Mouse (Mus musculus): ENCODE results near the gene Cdipt.

Gene Cdipt

GRCm38 (mm10) chr7:126975950-126976866 is 494 bp downstream of the Cdipt start, which contains the start of gene Cdiptos:
TSS of gene Cdiptos (minus strand) at chr7:126976098.
- peak; percentile 91 for DNase-seq (ENCODE audit: low spot score)

DNA sequence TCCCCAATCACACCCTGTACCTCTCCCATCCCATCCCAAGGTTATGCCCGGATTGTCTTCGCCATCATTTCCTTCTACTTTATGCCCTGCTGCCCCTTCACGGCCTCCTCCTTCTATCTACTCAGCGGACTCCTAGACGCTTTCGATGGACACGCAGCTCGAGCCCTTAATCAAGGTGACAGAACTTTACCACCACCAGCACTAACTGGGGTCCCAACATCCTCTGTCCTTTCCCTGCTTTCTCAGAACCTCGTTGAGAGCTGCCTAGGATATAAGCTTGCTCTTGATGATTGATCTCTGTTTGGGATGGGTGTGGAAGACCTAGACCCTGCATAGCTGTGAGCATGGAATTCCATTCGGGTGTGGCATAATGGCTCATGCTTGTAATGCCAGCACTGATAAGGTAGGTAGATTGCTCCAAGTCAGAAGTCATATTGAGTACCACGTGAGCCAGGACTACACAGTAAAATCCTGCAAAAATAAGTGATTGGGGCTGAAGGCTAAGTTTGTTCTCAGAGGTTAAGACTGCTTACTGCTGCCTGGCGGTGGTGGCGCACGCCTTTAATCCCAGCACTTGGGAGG is 1.3 kb downstream of the Cdipt start:
- no peak for DNase-seq (ENCODE audit: low spot score)

- DNase-seq (ENCODE audit: low spot score) = no peak
These were observed 3.1 kb downstream of the Cdipt start for GRCm38 (mm10) chr7:126978841-126979240.

- DNase-seq (ENCODE audit: low spot score) = no peak
These were observed 5.9 kb downstream of the Cdipt start for GRCm38 (mm10) chr7:126981601-126982000.

DNA sequence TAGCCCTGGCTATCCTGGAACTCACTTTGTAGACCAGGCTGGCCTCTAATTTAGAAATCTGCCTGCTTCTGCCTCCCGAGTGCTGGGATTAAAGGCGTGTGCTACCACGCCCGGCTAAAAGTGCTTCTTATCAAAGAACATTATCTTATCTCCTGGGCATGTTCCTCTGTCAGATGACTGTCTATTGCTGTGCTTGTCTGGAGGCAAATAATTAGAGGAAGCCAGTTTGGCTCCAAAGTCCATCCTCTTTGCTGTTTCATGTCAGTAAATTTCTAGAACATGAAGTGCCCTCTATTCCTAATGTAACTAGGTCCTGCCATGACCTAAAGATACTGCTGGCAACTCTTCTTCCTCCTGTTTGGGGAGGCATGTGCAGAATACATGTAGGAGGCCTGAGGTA is 6.3 kb downstream of the Cdipt start:
- DNase-seq (ENCODE audit: low spot score) = no peak

GRCm38 (mm10) chr7:126983113-126983512 is 7.4 kb downstream of the Cdipt start:
- DNase-seq (ENCODE audit: low spot score) = no peak

DNA sequence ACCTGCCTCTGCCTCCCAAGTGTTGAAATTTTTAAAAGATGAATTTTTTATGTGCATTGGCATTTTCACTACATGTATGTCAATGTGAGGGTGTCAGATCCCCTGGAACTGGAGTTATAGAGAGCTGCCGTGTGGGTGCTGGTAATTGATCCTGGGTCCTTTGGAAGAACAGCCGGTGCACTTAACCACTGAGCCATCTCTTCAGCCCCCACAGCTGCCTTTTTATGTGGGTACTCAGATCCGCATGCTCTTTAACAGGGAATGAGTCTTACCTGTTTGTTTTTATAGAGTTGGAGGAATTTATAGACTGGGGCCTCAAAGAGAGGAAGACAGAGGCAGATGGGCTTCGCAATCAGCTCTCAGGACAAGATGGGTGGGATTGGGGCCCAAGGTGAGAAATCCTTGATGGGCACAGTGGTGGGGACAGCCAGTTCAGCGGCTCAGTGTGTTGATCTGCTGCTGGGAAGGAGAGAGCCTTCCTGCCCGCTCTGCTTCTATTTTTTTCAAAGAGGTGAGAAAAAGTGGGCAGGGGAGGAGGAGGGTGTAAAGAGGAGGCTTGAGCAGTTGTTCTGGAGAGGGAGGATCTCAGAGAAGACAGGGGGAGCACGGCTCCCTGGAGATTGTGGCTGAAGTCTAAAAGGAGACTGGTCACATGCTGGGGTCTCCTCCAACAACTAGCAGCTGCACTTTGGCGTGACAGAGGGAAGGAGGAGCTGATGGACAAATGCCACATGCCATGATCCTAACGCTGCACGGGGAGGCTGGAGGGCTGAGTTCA is 9.1 kb downstream of the Cdipt start:
- DNase-seq (ENCODE audit: low spot score) = no peak

DNA sequence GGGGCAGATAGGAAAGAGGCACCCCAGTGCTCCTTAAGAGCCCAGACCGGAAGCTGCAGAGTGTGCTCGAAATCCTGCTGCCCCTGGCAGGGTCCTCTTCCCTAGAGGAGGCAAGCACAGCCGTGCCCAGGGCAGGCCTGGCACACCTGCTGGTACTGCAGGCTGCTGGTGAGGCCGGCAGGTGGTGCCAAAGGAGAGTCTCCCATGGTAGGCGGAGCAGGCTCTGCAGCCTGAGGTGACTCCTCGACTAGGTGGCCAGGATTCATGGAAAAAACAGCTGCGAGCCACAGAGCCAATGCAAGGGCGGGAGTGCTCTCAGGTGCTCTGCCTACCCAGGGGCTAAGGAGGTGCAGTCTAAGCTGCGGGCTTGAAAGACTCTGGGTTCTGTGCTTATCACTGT is 10.6 kb downstream of the Cdipt start:
- DNase-seq (ENCODE audit: low spot score) = no peak

- no peak for DNase-seq (ENCODE audit: low spot score)
These were observed 13.1 kb downstream of the Cdipt start for GRCm38 (mm10) chr7:126988816-126989215.

DNA sequence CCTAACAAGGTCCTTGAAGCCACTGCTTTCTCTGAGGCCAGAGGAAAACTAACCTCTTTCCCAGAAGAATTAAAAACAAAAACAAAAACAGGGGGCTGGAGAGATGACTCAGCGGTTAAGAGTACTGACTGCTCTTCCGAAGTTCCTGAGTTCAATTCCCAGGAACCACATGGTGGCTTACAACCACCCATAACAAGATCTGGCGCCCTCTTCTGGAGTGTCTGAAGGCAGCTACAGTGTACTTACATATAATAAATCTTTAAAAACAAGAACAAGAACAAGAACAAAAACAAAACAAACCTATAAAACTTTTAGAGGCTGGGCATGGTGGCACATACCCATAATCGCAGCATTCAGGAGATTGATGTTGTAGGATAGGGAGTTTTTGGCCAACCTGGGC is 20.7 kb downstream of the Cdipt start:
- no peak for DNase-seq (ENCODE audit: low spot score)

GRCm38 (mm10) chr7:126999568-126999967 is 23.9 kb downstream of the Cdipt start:
- DNase-seq (ENCODE audit: low spot score) = no peak

- no peak for DNase-seq (ENCODE audit: low spot score)
These were observed 27.9 kb downstream of the Cdipt start for GRCm38 (mm10) chr7:127003620-127004019.

GRCm38 (mm10) chr7:127004122-127004875 is 28.6 kb downstream of the Cdipt start:
- no peak for DNase-seq (ENCODE audit: low spot score)

DNA sequence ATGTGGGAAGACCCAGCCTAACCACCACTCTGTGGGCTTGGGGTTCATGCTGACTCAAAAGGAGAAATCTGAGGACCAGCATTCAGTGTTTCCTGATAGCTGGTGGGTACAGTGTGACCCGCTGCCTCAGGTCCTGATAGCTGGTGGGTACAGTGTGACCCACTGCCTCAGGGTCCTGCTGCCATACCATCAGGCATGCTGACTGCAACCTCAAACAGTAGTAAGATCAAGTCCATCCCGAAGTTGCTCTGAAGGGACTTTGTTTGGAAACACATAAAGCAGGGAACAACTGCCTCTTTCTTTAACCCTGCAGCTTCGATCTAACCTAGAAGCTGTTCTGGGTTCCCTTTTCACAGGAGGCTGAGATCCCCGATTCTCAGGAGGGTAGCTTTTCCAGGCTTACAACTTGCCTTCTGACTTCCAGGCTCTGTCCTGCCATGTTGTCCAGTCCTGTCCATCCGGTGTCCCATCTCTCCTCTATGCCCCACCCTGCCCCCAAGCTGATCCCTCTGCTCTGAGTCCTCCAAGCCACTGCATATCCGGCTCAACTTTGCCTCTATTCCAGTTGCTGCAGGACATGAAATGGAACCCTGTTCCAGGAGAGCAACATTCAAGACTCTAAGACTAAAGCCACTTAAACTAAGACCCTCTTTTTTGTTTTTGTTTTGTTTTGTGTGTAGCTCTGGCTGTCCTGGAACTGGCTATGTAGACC is 31.8 kb downstream of the Cdipt start:
- DNase-seq (ENCODE audit: low spot score) = no peak

GRCm38 (mm10) chr7:127008239-127009019 is 32.7 kb downstream of the Cdipt start:
- DNase-seq (ENCODE audit: low spot score) = peak; percentile 64

GRCm38 (mm10) chr7:127009307-127010085 is 33.8 kb downstream of the Cdipt start:
- no peak for DNase-seq (ENCODE audit: low spot score)

- no peak for DNase-seq (ENCODE audit: low spot score)
These were observed 35.3 kb downstream of the Cdipt start for GRCm38 (mm10) chr7:127011051-127011450.

DNA sequence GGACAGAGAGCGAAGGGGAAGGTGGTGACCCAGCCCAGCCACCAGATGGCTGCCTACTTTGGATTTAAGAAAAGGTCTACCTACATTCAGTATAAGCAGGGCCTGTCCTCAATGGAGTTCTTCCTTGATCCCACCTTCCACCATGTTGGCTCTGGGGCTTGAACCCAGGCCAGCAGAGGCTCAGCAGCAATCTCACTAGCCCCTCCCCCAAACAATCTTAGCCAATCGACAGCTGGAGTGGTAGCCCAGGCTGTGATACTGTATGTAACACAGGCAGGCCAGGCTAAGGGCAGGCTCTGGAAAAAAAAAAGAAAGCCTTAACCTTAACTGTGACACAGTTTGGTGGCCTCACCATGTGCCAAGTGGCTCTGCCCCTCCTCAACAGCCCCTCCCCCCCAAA is 36.0 kb downstream of the Cdipt start:
- no peak for DNase-seq (ENCODE audit: low spot score)

DNA sequence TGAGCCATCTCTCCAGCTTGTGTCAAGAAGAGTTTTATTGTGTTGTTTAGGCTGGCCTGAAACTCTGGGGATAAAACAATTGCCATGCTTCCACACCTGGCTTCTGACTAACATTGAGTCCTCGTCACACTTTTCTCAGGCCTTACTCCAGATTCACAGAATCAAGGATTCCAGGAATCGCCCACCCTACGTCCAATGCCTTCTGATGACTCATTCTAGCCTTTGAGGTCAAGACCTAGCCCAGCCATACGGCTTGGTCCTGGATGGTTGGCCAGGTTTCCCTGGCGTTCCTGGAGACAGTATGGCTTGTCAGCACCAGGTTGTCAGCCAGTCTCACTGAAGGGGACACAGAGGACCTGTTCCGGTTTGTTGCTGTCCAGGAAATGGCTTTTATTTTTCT is 36.7 kb downstream of the Cdipt start:
- DNase-seq (ENCODE audit: low spot score) = no peak

DNA sequence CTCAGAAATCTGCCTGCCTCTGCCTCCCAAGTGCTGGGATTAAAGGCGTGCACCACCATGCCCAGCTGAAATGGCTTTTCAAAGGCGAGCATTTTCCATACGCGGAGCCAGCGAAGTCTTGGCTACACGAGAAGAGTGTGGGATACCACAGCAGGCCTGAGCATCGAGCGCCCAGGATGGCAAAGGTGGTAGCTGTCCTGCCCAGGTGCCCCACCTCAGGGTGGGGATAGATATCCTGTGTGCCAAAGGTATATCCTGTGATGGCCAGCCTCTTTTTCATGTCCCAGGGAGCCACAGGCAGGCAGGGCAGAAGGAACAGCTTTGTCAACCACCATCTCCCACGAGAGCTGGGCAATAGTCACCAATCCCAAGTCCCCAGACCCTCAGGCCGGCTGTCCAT is 37.1 kb downstream of the Cdipt start:
- no peak for DNase-seq (ENCODE audit: low spot score)

Measured in ovary, adult 18-20 months (tissue).